Mouse (Mus musculus) T-helper 2 cell (primary cell): ENCODE results near the gene Camkk2.

Source experiments
- in situ Hi-C: fragments of 300-600 bp; cut with MboI, MseI; formaldehyde crosslinking; loops from one replicate; pipeline ENCODE4 v1.15.1; 2025; ENCODE audit warnings: high pct_unique_total_duplicates

The Camkk2 gene

GRCm38 (mm10) chr5:122747950-122748349 lies 31.3 kb downstream of the Camkk2 start:
- in situ Hi-C loops: no loop called here

- in situ Hi-C loops: no loop called here
Observed at GRCm38 (mm10) chr5:122743880-122744422, 35.3 kb downstream of the Camkk2 start.

GRCm38 (mm10) chr5:122736761-122737160 lies 42.4 kb downstream of the Camkk2 start:
- in situ Hi-C loops: no loop called here

GRCm38 (mm10) chr5:122735853-122736252 lies 43.4 kb downstream of the Camkk2 start:
- in situ Hi-C loops: no loop called here

- in situ Hi-C loops: loop anchor here (5.0 kb wide), 1 partner anchor 43 kb away; the partner anchor contains the start of gene Camkk2
Observed at GRCm38 (mm10) chr5:122733881-122734280, 45.3 kb downstream of the Camkk2 start.

GRCm38 (mm10) chr5:122731991-122732673 lies 47.1 kb downstream of the Camkk2 start:
- in situ Hi-C loops: loop anchor here (5.0 kb wide), 1 partner anchor 45 kb away; the partner anchor contains the start of gene Camkk2

GRCm38 (mm10) chr5:122731321-122731720 lies 47.9 kb downstream of the Camkk2 start:
- in situ Hi-C loops: loop anchor here (5.0 kb wide), 1 partner anchor 46 kb away; the partner anchor contains the start of gene Camkk2

GRCm38 (mm10) chr5:122730776-122731175 lies 48.4 kb downstream of the Camkk2 start:
- in situ Hi-C loops: loop anchor here (5.0 kb wide), 1 partner anchor 47 kb away; the partner anchor contains the start of gene Camkk2

GRCm38 (mm10) chr5:122727096-122727495 lies 52.1 kb downstream of the Camkk2 start:
- in situ Hi-C loops: no loop called here

- in situ Hi-C loops: no loop called here
Observed at GRCm38 (mm10) chr5:122726595-122726994, 52.6 kb downstream of the Camkk2 start.

GRCm38 (mm10) chr5:122726068-122726467 lies 53.1 kb downstream of the Camkk2 start:
- in situ Hi-C loops: no loop called here

- in situ Hi-C loops: no loop called here
Observed at GRCm38 (mm10) chr5:122725453-122725852, 53.8 kb downstream of the Camkk2 start.

GRCm38 (mm10) chr5:122719168-122719567 lies 60.0 kb downstream of the Camkk2 start:
- in situ Hi-C loops: no loop called here

GRCm38 (mm10) chr5:122718400-122718799 lies 60.8 kb downstream of the Camkk2 start:
- in situ Hi-C loops: no loop called here

GRCm38 (mm10) chr5:122716793-122717192 lies 62.4 kb downstream of the Camkk2 start:
- in situ Hi-C loops: no loop called here

GRCm38 (mm10) chr5:122715723-122716122 lies 63.5 kb downstream of the Camkk2 start:
- in situ Hi-C loops: no loop called here

- in situ Hi-C loops: no loop called here
Observed at GRCm38 (mm10) chr5:122708819-122709218, 70.4 kb downstream of the Camkk2 start.

GRCm38 (mm10) chr5:122707276-122708181 lies 71.7 kb downstream of the Camkk2 start, which contains the start of gene P2rx4:
TSS of gene P2rx4 (plus strand) at chr5:122707544.
- in situ Hi-C loops: no loop called here

- in situ Hi-C loops: no loop called here
Observed at GRCm38 (mm10) chr5:122706917-122707275, 72.3 kb downstream of the Camkk2 start.

GRCm38 (mm10) chr5:122705174-122705573 lies 74.0 kb downstream of the Camkk2 start:
- in situ Hi-C loops: no loop called here

- in situ Hi-C loops: no loop called here
Observed at GRCm38 (mm10) chr5:122704571-122704970, 74.6 kb downstream of the Camkk2 start.

- in situ Hi-C loops: no loop called here
Observed at GRCm38 (mm10) chr5:122703574-122703973, 75.6 kb downstream of the Camkk2 start.
